Mouse (Mus musculus) liver, adult 2 months (tissue): ENCODE measurements around the gene Mast2. TPM values are rescaled to one million over a fixed set of nuclear protein-coding genes. Genes with fewer than 3 reads are reported as not detected.

Experiments used
- DNase-seq: peaks from one replicate; pipeline ENCODE4 v3.0.0-alpha.2; 2011; ENCODE audit warnings: low read depth, low spot score; ENCODE audit errors: extremely low read depth
- H3K27ac ChIP-seq: fragments of 200-500 bp; replicated peaks from 2 replicates; pipeline ENCODE4 v1.5.1; 2012; ENCODE audit warnings: low read depth, mild to moderate bottlenecking, control low read depth, inconsistent platforms, low read length; ENCODE audit not compliant: insufficient read depth
- H3K27me3 ChIP-seq: fragments of 200-500 bp; 2 replicates; pipeline ENCODE4 v1.6.1; 2012; ENCODE audit warnings: mild to moderate bottlenecking, moderate library complexity, low read length, inconsistent platforms; ENCODE audit not compliant: control insufficient read depth, insufficient read depth
- H3K36me3 ChIP-seq: fragments of 200-500 bp; 2 replicates; pipeline ENCODE4 v1.6.1; 2012; ENCODE audit warnings: low read length, inconsistent platforms; ENCODE audit not compliant: control insufficient read depth, insufficient read depth
- H3K4me1 ChIP-seq: fragments of 200-500 bp; 2 replicates; pipeline ENCODE4 v1.6.1; 2011; ENCODE audit warnings: low read length; ENCODE audit not compliant: control insufficient read depth, insufficient read depth
- H3K4me3 ChIP-seq: fragments of 200-500 bp; 2 replicates; pipeline ENCODE4 v1.5.1; 2011; ENCODE audit warnings: low read depth, mild to moderate bottlenecking, control low read depth, low read length, moderate library complexity; ENCODE audit not compliant: insufficient read depth
- H3K79me2 ChIP-seq: fragments of 200-500 bp; 2 replicates; pipeline ENCODE4 v1.6.1; 2012; ENCODE audit warnings: inconsistent platforms, mild to moderate bottlenecking, low read length, moderate library complexity; ENCODE audit not compliant: control insufficient read depth, insufficient read depth
- H3K9ac ChIP-seq: fragments of 200-500 bp; 2 replicates; pipeline ENCODE4 v1.6.1; 2012; ENCODE audit warnings: low read depth, mild to moderate bottlenecking, control low read depth, inconsistent platforms, low read length
- CTCF ChIP-seq: fragments of 200-500 bp; IDR thresholded peaks from 2 replicates; pipeline ENCODE4 v1.5.1; 2011; ENCODE audit warnings: low read depth, low read length, control low read depth
- POLR2A ChIP-seq: fragments of 200-500 bp; IDR thresholded peaks from 2 replicates; pipeline ENCODE4 v1.6.1; 2011; ENCODE audit warnings: low read length, control low read depth; ENCODE audit not compliant: insufficient read depth; ENCODE audit errors: extremely low read depth
- WGBS: fragments of 180-500 bp; shearing (Covaris S2); methylation state at CpG from one replicate; pipeline ENCODE4 v1.1.7; 2018; 5-methylcytosine and 5-hydroxymethylcytosine counted together
- polyA plus RNA-seq: library from polyadenylated mRNA; depleted of rRNA; stranded (reverse); fragments of >200 nt; gene quantifications from 2 replicates; pipeline ENCODE4 v1.2.3, GENCODE M21; 2012
- total RNA-seq: library from RNA; depleted of rRNA; stranded (reverse); fragments of >200 nt; gene quantifications from 2 replicates; pipeline ENCODE4 v1.2.3, GENCODE M21; 2014

Gene Mast2
- total and polyA plus RNA-seq, 2 experiments, result 3.9 to 20.6 TPM

DNA sequence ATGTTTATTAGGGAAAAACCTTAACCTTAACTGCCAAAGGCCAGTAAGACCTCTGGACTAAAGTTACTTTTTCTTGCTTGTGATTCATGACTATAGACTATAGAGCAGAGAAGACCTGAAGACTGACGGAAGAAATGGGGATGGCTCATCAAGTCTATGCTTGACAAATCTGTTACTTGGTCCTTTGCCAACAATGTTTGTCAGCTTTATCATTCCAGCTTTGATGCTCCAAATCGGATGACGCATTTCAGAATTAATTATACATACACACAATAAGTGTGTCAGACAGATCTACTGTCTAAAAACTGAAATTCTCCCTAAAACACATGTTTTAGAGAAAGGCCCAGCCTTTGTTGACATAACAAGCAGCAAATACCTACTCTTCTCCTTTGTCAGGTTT, 134.7 kb downstream of the Mast2 start:
- Histone ChIP-seq H3K4me1 (no peaks in the 10 kb centered on the region), H3K27ac (no peak overlapping the region), H3K36me3 (peaks cover 30% of the 10 kb centered on the region), H3K4me3 (no peak overlapping the region), H3K9ac (no peak overlapping the region), H3K79me2 (no peaks in the 10 kb centered on the region), H3K27me3 (no peaks in the 10 kb centered on the region)
- WGBS, result 97% methylated on average over 3 of the region's 3 CpGs
- no peak for TF ChIP-seq POLR2A
- TF ChIP-seq CTCF, result no peak
- DNase-seq, result no peak

DNA sequence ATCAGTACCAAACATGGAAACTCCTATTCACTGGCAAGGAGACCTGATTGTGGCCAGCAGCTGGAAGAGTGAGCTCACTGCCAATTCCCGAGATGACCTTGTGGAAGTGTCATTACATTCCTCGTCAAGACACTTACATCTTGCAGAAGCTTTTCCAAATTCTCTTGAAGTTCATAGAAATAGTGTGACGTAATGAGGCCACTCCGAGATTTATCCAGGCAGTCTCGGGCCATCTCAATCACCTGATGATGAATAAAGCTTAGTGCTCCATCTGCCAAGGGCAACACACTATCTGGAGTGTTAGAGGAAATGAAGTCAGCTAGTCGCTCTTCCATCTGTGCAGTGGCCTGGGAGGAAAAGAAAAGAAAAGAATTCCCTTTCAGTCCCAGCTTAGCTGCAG, 141.9 kb downstream of the Mast2 start:
- Histone ChIP-seq H3K27ac (no peak overlapping the region), H3K4me3 (no peak overlapping the region), H3K79me2 (no peaks in the 10 kb centered on the region), H3K4me1 (no peaks in the 10 kb centered on the region; the same call in 1 of the 2 replicates), H3K9ac (no peak overlapping the region), H3K36me3 (peaks cover 31% of the 10 kb centered on the region), H3K27me3 (no peaks in the 10 kb centered on the region)
- WGBS, result 78% methylated on average over 6 of the region's 6 CpGs
- TF ChIP-seq CTCF, result no peak
- no peak for DNase-seq

- Histone ChIP-seq H3K27ac (no peak overlapping the region), H3K36me3 (peaks cover 37% of the 10 kb centered on the region), H3K27me3 (no peaks in the 10 kb centered on the region), H3K9ac (no peak overlapping the region), H3K4me3 (no peak overlapping the region), H3K79me2 (no peaks in the 10 kb centered on the region), H3K4me1 (no peaks in the 10 kb centered on the region; the same call in 1 of the 2 replicates)
- WGBS, result 97% methylated on average over 4 of the region's 4 CpGs
- TF ChIP-seq CTCF (no peak), POLR2A (no peak)
- no peak for DNase-seq
Measured at GRCm38 (mm10) chr4:116317575-116317974, 146.4 kb downstream of the Mast2 start.

GRCm38 (mm10) chr4:116304551-116304950, 159.4 kb downstream of the Mast2 start:
- Histone ChIP-seq H3K9ac (no peak overlapping the region), H3K36me3 (peaks cover 12% of the 10 kb centered on the region; the same call in 1 of the 2 replicates), H3K27ac (no peak overlapping the region), H3K4me3 (no peak overlapping the region), H3K4me1 (no peaks in the 10 kb centered on the region; the same call in 1 of the 2 replicates), H3K27me3 (no peaks in the 10 kb centered on the region), H3K79me2 (no peaks in the 10 kb centered on the region)
- WGBS, result 16% methylated on average over 1 of the region's 1 CpGs
- TF ChIP-seq POLR2A, result no peak
- TF ChIP-seq CTCF, result no peak
- DNase-seq, result no peak

GRCm38 (mm10) chr4:116300878-116301355, 163.1 kb downstream of the Mast2 start:
- Histone ChIP-seq H3K9ac (no peak overlapping the region), H3K27ac (peak overlapping the region; percentile 2; the same call in 1 of the 2 replicates), H3K36me3 (no peaks in the 10 kb centered on the region), H3K4me3 (no peak overlapping the region), H3K4me1 (peaks cover 2% of the 10 kb centered on the region; the same call in 1 of the 2 replicates), H3K27me3 (no peaks in the 10 kb centered on the region), H3K79me2 (no peaks in the 10 kb centered on the region)
- TF ChIP-seq CTCF, result no peak
- TF ChIP-seq POLR2A, result no peak
- 61% methylated on average over 4 of the region's 4 CpGs for WGBS
- DNase-seq, result no peak

DNA sequence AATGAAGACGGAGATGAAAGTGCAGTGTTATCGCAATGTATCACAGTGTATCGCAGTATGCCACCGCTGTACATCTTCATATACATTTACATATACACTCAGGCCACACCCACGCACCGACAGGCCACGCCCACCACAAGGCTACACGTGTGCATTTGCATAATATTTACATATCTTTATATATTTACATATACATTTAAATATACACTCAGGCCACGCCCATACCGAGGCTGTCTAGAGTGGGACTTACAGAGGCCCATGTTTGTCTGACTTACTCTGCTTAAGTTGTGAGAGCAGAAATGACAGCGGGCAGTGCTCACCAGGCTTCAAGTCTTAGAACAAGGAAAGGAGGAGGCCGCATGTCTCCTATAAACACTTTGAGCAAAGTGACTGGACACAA, 170.7 kb downstream of the Mast2 start:
- H3K9ac ChIP-seq, result no peak overlapping the region
- H3K27ac ChIP-seq, result no peak overlapping the region
- WGBS, result 88% methylated on average over 12 of the region's 12 CpGs
- TF ChIP-seq CTCF, result no peak
- TF ChIP-seq POLR2A, result no peak
- no peaks in the 10 kb centered on the region for H3K27me3 ChIP-seq
- no peak overlapping the region for H3K4me3 ChIP-seq
- H3K79me2 ChIP-seq, result no peaks in the 10 kb centered on the region
- no peaks in the 10 kb centered on the region for H3K4me1 ChIP-seq
- no peak for DNase-seq
- no peaks in the 10 kb centered on the region for H3K36me3 ChIP-seq
